Mouse (Mus musculus) ES-CJ7 (cell line): ENCODE data around the gene Acbd3.

Experiments used
- DNase-seq: peaks from one replicate; pipeline ENCODE4 v3.0.0; 2011; ENCODE audit warnings: low read depth, low spot score

Acbd3 gene

GRCm38 (mm10) chr1:180782906-180783579 is 57.2 kb downstream of the Acbd3 start:
- no peak for DNase-seq

DNA sequence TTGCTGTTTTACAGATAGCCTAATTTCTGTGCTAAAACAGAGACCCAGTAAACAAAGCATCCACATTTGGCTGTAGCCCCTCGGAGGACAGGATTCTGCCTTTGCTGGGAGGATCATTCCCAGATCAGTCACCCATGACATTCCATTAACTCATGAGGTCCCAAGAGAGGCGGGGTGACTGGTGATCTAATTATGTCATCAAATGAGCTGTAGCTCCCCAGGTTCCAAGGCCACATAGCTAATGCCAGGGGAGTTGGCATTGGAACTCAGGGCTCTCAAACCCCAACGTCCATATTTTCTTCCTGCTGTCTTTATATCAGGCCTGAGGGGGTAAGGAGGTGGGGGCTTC is 57.7 kb downstream of the Acbd3 start:
- no peak for DNase-seq

DNA sequence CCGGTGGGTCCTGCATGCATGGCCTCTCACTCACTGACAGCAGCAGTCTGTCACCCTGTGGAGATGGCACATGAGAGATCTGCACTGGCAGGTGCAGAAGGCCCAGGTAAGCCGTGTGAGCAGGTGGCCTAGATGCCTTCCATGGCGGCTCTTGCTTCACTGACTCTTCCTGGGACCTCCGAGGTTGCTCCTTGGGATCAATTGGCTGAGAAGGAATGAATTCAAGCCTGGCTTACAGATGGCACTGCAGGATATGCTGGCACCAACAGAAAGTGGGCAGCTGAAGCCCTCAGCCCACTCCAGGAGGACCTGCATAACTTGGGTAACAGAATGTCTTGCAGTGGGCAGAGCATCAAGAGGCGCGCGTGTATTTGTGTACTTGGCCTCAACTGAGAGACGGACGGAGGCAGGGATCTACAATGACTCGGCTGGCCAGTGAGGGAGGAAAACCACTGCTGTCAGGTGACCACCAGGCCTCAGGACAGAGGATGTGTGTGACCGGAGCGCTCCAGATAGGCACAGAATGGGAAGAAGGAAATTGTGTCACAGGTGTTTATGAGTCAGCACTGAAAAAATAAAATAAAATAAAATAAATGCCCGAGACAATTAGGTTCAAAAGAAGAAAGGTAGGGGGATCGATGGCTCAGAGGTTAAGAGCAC is 66.1 kb downstream of the Acbd3 start:
- no peak for DNase-seq

- no peak for DNase-seq
These were observed 67.0 kb downstream of the Acbd3 start for GRCm38 (mm10) chr1:180792814-180793213.

- DNase-seq, result peak; percentile 90
These were observed 67.7 kb downstream of the Acbd3 start for GRCm38 (mm10) chr1:180793445-180794117.

- DNase-seq, result peak; percentile 91
These were observed 68.3 kb downstream of the Acbd3 start for GRCm38 (mm10) chr1:180794170-180794569.

DNA sequence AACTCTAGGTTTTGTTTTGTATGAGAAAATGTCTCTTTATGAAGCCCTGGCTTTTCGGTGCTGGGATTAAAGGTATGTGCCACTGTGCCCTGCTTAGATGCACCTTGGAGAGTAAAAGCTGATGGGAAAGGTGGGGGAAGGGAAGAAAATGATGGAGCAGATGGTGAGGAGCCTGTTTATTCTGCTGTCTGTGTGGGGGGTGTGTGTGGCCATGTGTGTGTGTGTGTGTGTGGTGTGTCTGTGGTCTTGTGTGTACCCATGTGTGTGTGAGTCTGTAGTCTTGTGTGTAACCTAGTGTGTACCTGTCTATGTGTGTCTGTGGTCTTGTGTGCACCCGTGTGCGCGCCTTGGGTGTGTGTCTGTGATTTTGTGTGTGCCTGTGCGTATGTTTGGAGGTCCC is 72.8 kb downstream of the Acbd3 start:
- no peak for DNase-seq

GRCm38 (mm10) chr1:180799253-180799652 is 73.4 kb downstream of the Acbd3 start:
- no peak for DNase-seq

GRCm38 (mm10) chr1:180800022-180800421 is 74.2 kb downstream of the Acbd3 start:
- DNase-seq, result no peak

DNA sequence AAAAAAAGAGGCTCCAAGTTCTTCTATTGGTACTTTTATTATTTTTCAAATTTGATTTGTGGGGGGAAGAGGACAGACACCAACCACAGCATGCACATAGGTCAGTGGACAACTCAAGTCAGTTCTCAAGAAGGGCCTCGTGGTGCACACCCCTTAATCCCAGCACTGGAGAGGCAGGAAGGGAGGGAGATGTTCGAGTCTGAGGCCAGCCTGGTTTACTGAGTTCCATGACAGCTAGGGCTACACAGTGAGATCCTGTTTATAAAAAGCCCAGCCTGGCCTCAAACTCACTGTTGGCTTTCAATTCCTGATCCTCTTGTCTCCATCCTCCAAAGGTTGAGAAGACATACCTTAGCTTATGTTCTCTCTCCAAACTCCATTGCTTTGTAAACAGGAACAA is 75.0 kb downstream of the Acbd3 start:
- no peak for DNase-seq

GRCm38 (mm10) chr1:180801466-180801994 is 75.7 kb downstream of the Acbd3 start:
- no peak for DNase-seq
